Mouse (Mus musculus) brain, adult 2 months (tissue): ENCODE measurements around the gene Tiam1.
A peak's percentile ranks its signal among the peaks of the same experiment; 100 is the strongest.

Source experiments
- DNase-seq: peaks from one replicate; pipeline ENCODE4 v3.0.0; 2011; ENCODE audit warnings: low read depth, low spot score

Tiam1 gene

DNA sequence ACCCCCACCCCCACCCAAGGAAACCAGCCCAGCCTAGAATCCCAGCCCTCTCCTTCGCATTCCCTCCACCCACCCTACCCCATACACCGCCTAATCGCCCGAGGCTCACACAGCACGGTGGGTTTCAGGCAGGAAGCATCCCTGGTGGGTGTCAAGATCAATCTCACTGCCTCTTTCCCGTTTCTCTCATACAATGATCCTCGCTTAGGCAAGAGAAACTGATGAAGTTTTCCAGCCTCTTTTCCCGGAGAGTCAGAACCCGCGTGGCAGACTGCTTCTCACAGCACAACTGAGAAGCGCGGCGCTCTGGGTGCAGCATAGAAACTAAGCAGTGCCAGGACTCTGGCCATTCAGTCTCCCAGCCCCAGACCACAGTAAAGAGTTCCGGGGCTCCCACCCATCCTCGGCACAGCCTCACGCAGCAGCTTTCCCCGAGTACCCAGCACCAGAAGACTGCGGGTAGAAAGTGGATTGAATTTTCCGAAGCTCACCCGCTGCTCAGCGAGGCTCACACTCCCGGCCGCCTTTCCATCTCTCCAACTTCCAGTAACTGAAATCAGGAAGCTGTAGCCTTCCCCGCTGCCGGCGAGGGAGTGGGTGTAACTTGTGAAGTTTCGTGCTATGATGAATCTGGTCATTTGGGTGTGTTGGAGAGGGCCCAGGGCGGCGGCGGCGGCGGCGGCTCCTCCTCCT lies 183.2 kb downstream of the Tiam1 start:
- DNase-seq: peak; percentile 89

DNA sequence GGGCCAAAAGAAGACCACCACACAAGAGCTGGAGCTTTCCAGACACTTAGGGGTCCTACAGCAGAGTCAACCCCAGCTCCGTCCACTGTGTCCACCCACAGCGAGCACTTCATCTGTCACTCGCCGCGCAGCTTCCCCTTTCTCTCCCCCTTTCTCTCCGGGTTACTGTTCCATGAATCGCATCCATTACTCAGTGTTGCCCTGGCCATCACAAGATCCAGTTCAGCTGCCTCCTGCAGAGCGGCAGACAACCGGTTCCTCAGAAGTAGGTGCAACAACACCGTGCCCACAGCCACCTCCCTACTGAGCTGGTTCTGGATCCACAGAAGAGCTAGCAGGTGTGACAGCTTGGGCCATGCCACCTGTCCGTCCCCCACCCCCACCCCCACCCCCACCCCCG lies 184.6 kb downstream of the Tiam1 start:
- peak; percentile 91 for DNase-seq

DNA sequence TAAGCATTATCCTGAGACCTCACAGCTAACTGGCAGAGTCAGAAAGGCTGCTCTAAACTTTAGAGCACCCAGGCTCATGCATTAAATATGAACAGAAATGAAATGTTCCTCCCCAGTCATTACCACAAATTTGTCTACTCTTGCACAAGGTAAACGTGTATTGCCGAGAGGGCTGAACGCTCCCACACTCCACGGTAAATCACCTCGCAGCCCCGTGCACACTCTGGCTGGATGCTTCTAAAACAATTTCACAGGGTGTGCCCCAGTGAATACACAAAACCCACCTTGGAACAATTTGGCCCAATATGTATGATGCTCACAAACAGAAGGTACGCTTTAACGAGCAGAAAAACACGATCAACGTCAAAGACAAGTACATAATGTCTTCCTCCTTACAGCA lies 185.5 kb downstream of the Tiam1 start:
- no peak for DNase-seq

DNA sequence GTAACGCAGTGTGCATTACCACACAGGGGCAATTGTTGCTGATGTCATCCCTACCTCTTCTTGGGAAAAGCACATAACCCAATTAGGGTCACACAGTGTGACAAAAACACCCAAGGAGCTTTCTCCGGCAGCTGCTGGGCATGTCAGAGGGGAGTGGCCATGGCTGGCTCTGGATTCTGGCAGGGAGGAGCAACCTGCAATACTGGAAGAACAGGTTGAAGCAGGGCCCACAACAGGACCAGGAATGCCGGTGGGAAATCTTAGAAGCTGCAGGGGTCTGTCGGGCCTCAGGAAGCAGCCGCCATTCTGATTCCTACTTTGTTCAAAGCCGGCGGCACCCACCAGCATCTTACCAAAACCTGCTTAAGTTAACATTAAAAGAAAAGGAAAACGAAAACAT lies 189.0 kb downstream of the Tiam1 start:
- DNase-seq: no peak

DNA sequence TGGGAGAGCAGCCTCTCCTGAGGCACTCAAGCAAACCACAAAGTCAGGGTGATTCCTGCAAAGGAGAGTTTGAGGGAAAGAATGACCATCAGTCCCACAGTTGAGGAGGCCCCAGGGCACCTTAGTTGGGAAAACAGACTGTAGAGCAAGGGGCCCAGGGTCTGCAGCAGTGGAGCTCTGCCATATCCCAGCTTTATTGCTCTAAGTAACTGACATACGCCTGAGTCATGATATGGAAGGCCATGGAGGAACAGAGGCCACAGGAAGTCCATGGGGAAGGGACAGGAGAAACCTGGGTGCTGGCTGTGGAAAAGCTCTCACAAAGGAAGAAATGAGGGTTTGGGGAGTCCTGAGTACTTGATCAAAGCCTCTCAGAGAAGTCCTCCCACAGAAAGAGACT lies 189.5 kb downstream of the Tiam1 start:
- DNase-seq: no peak

DNA sequence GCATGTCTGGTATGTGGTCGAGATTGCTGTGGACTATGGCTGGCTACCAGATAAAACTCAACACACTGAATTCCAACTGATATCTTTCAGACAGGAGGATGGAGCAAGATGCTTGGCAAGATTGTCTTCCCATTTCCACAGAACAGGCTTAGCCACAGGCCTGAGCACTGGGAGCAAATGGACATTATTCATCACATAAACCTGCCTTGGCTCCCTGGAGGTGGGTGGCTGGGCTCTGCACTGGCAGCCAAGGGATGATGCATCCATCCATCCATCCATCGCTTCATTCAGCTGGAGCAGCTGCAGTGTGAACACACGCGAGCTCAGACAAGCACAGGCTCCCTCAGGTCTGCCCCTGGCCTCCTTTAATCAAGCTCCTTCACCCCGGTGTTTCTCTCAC lies 190.7 kb downstream of the Tiam1 start:
- DNase-seq: no peak

DNA sequence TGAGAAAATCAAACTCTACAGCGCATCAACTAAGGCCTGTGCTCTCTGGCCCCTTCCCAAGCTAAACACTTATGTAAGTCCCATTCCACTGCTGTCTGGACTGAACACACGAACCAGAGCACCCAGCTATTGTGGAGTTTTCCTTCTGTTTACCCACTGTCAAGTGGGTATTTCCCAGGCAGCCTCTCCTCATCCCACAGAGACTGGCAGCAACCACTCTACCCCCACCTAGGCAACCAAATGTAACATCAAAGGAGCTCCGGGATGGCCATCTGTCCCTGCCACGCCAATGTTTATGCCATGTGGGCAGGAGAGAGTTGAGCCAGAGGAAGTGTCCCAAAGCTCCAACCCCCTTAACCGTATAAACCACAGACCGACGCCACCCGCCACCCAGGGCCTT lies 192.8 kb downstream of the Tiam1 start:
- peak; percentile 97 for DNase-seq

DNA sequence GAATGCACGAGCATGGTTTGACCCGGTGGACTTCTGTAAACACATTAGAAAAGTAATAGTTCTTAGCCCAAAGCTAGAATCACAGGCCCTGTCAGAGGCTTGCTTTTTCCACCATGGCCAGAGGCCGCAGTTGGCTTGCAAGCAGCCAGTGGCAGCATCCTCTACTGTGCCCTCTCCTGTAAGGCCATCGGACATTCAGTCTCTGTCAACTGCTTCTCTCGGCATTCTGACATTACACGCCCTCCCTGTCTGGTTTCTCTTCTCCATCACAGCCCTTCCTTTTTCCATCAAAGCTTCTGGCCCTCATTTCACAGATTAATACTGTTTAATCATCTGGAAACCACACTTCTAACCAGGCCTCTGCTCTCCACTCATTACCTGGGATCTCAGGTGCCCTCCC lies 193.3 kb downstream of the Tiam1 start:
- no peak for DNase-seq

DNA sequence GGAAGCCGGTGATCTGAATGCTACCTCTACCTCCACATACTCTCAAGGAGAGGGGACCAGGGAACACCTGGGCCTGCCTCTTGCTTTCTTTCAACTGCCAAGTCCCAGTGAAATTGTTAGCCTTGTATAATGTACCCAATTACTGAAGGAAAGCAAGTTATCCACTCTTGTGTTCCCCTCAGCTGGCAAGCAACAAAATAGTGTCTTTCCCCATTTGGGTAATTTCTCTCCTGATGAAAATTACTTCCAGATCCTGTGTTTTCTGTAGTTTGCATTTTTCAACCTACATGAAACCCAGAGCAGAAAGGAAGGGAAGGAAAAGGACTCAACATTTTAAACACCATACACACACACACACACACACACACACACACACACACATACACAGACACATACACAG lies 195.5 kb downstream of the Tiam1 start:
- no peak for DNase-seq

DNA sequence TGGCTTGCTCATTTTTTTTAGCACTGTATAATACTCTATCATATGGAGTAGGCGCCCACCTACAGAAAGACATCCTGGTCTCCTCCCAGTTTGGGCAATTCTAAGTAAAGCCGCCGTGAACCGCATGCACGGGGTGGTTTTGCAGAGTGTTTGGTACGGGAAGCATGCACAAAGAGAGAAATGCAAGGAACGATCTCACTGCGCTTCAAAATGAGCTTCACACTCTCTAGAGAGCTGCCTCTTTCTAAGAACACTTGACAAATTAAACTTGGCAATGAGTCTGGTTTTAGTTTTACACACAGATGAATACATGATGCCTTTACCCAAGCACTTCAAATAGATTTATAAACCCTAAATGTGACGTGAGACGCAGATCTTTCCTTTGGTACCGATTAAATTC lies 196.8 kb downstream of the Tiam1 start:
- DNase-seq: peak; percentile 64

DNA sequence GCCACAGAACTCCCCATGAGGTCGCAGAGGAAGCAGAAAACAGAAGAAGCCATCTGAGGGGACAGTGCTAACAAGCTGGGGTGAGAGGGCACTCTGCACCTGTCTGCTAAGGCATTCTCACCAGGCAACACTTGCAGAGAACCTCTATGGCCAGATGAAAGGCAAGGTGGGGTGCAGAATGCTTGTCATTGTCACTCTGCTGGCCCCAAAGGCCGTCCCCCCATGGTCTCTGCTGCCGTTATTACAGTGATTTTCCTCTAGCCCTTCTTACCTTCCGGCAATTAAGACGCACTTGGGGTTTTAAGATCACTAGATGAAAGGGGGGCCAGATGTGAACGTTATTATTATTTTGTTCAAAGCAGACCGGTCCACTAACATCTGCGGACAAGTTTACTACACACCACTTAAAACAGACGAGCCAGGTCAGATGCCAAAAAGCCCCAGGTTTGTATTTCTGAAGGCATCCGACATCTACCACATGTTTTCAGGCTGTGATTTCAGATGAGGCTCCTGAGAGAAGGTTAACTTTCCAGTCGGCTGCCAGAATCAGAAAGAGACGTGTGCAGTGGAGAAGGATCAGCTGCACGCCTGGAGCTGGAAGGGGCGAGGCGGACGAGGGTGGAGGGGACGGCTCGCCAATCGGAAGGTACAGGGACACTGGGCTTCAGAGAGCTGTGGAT lies 198.8 kb downstream of the Tiam1 start:
- no peak for DNase-seq

DNA sequence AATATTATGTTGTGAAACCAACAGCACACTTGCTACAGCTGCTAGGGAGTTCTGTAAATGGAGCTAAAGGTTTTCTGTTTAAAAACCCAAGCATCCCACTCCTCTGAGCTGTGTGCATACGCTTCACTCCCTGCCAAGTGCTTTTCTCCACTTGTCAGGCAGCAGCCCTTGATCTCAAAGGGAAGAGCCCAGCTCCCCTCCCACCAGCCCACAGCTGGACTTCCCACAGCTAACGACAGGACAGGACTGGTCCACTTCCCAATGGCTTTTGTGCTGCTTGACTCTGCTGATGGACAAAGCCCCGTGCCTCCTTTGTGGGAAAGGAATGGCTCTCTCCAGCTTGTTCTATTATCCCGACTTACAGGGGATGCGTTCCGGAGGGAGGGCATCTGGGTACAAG lies 199.5 kb downstream of the Tiam1 start:
- DNase-seq: no peak

DNA sequence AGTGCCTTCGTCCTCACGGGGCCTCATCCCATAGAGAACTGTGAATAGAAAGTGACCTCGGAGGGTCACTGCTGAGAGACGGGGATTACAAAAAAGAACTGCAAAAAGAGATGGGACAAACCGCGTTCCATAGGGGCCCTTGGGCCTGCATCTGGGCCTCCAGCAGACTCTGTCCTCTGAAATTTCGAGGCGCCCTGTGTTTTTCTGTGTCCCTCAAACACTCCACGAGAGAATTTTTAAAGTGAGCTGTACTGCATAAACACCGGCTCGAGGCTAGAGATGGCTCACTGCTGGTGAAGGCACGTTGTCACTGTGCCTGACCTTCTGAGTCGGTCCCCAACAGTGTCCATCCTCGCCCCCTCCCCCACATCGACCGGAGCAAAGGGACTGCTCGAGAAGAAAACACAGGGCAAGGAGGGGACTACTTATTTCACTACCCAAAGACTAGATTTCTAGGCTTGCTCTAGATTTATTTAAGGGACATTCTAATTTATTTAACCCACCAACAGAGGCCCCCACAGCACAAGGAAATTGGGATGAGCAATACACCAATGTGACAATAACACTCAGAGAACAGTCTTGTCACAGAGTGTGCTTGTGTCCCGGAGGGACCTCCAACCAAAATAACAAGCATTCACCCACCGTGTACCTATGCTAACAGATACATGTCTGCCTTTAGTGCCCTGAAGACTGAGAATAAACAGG lies 200.2 kb downstream of the Tiam1 start:
- no peak for DNase-seq

DNA sequence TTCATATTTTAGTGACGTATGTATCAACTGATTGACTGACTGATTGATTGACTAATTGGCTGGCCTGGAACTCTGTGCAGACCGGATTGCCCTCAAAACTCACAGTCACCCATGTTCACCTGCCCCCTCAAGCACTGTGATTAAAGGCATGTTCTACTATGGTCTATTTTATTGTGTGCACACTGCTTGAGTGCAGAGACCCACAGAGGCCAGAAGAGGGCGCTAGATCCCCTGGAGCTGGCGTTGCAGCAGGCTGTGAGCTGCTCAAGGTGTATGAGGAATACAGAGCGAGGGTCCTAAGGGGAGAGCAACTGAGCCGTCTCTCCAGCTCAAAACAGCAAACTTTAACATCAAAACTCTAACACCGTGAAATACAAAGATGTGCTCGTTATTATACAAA lies 202.9 kb downstream of the Tiam1 start:
- DNase-seq: no peak

DNA sequence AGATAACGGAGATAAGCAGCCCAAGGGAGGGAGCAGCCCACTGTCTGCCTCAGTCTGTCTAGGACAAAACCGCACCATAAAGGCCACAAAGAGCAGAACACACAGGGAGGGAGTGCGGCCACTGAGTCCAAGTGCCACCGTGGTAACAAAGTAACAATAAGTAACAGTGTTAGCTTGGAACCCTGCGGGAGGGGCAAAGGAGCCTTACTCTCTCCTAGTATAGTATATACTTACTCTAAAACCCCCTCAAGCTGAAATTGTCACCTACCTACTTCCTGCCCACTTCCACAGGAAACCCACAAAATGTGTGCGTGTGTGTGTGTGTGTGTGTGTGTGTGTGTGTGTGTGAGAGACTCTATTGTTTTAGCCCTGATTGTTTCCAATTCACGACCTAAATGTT lies 205.3 kb downstream of the Tiam1 start:
- no peak for DNase-seq

DNA sequence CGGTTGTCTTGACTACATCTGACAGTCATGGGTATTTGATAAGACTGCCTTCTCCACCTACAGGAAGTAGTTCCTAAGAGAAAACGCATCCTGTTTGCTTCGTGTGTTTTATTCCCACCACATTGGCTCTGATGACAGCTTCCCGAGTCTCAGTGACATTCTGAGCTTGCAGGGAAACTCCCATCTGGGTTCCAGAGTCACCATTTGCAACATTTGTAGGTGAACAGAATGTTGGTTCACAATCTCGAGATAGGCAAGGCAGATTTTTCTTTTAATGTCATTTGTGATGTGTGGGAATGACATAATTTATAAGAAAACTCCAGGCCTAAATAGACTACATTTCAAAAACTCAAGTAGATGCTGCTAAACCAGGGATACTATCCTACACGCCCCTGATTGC lies 207.0 kb downstream of the Tiam1 start:
- no peak for DNase-seq

DNA sequence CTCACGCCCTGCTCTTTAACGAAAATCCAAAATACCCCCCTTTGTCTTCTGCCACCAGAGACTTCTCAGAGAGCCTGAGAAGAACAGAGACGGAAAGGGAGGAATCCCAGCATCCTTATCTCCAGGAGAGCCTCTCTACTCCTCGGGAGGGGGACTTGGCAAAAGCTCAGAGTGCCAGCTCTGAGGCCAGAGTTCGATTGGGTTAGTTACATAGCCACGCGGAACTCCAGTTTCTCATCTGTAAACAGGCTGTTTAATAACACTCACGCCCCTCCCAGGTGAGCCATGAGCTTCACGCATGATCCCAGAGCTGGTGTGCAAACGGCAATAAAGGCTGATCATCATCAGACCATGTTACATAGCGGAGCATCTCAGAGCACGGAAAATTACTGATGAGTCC lies 208.2 kb downstream of the Tiam1 start:
- no peak for DNase-seq

DNA sequence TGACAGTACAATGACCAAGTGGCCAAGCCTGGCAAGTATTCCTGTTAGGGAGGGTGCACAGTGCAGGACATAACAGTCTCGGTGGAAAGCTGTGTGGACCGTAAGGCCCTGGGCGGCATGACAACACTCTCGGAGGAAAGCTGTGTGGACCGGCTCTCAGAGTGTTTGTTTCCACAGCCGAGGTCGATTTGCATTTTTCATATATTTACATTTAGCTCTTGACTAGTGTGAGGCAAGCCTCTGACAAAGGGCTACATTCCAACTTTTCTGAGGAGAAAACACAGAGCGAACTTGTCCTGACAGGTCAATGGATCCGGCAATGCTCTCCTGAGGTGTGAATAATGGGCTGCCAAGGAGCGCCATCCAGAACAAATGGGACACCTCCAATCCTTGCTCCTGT lies 209.0 kb downstream of the Tiam1 start:
- DNase-seq: no peak

DNA sequence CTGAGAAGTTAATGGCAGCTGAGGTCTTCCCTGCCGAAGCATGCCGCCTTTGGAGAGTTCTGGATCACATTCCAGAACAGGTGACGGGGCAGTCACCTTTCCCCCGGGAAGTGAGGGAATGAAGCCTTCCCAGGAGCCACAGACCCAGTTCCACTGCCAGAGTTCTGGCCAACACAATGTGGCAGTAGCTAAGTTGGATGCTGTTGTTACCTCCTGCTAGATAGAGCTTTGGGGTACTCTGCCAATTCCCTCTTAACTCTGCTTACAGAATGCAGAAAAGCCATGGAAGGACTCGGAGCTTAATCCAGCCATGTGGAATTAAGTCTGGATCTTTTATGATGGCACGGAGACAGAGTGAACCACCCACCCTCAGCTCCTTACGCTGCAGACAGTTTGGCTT lies 209.6 kb downstream of the Tiam1 start:
- DNase-seq: peak; percentile 75

DNA sequence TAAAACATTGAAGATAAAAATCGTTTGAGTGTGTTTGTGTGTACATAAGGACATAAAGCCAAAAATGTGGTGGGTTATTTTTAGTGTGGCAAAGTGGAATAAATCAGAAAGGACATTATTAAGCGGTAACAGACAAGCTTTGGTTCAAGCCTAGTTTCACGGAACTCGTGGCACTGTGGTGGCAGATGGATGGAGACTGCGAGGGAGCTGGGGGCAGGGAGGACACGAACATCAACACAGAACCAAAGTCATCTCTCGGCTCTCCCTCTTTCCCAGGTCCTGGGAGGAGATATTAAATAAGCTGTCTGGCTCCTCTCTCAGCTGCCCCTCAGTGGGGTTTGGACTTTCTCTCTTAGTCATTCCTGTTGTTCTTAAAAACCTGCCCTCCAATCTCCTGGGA lies 215.0 kb downstream of the Tiam1 start:
- DNase-seq: peak; percentile 65

DNA sequence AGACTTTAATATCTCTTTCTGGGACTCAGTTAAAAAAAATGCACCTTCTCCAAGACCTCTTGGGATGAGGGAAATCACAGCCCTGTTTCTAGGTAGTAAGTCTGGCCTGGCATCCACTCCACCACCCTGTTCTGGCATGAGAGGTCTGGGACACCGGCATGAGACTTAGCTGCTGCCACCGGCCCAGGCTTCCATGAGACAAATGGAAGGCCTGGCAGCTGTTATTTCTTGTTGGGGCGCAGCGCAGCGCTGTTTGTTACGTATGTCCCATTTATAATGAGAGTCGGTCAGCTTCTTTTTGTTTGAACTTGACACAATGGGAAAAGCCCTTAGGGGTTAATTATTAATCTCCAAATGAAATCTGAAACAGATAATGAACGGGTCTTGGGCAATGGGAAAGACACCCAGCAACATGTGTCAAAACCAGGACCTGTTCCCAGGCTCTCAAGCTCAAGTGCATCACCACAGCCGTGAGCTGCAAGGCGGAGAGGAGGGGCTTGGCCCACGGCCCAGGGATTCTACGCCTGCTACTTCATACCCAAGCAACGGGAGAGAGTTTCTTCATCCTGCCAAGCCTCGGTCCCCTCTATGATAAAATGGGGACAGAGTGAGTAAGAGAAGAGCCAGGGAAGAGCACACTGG lies 219.2 kb downstream of the Tiam1 start:
- peak; percentile 89 for DNase-seq

DNA sequence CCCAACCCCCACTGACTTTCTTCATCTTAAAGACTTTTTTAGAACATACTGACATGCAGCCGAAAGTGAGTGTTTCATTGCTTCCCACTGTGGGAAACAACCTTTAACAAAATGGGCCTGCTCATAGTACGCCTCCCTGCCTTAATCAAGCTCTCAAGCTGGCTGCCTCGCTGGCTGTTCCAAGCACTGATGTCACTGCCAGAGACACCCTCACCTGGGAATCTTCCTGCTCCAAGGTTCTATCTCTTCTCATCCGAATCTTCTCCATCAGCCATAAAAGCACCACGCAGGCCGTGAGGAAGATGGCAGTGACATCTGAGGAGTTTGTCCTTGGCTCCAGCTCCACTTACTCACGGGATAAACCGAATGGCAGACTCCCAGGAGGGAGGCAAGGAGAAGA lies 220.3 kb downstream of the Tiam1 start:
- peak; percentile 82 for DNase-seq

DNA sequence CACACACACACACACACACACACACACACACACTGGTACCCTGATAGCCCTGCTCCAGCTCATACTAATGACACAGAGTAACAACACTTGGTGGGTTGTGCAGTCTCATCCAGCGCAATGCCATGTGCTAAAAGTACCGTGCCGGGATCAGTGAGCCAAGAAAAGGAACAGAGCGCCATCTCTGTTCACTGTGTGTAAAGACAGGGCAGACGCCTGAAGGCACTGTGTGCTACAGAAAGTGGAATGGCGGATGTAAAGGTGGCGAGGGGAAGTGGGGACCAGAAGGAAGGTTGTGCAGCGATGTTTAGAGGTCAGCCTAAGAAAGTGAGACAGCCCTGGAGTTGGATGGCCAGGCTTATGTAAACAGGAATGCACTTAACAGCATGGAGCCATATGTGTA lies 221.1 kb downstream of the Tiam1 start:
- DNase-seq: peak; percentile 71
